Mouse (Mus musculus) gastrocnemius, postnatal 10 days (tissue): ENCODE data around the gene Erc2. TPM values are rescaled to one million over a fixed set of nuclear protein-coding genes. Genes with fewer than 3 reads are reported as not detected.
"Not testable (repeated sequence)": the region's sequence is repeated elsewhere in the genome, so short reads cannot be mapped to it uniquely, and the experiment has no call there.

Source experiments
- DNase-seq: peaks from one replicate; pipeline ENCODE4 v3.0.0; 2021; ENCODE audit warnings: mixed read lengths
- total RNA-seq, 2 experiments: library from RNA; stranded (reverse); gene quantifications; 2 replicates each; pipeline ENCODE4 v1.2.3; 2021

The Erc2 gene
- total RNA-seq, 2 experiments from 2014 or later, result 1.4 to 1.5 TPM

DNA sequence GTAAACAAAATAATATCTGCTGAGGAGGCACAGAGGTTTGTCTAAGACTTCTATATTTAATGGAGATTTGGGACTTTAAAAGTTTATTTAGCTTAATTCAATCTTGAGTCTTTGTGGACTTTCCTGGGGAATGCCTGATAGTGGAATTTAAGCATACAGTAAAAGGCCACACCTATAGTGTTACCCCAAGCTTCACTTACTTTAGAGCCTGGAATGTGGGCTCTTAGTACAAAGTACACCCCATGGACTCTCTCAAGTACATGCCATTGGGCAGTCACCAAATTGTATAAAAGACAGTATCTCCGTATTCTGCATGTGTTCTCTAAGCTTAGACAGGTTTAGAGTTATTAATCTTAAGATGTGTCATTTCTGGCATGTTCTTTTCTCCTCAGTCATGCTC is 213.1 kb downstream of the Erc2 start:
- no peak for DNase-seq

DNA sequence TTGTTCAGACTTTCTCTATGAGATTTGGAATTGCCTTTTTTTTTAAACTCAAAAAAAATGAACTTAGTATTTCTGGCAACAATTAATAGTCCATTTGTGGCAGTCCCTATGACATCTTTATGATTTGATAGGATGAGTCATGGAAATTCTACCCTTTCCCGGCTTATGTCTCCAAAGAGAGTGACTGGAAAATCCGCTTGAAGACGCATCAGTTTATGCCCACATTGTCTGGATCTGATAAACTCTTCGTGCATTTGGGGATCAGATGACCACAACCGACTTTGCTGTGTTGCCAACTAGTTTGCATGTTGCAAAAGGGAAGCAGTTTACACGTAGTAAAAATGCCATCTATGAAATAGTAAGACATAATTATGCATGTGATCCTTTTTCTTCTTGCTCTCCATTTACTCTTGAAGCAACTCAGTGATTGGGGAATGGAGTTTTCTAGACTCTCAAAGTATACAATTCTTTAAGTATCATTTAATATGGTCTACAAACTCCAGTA is 215.4 kb downstream of the Erc2 start:
- DNase-seq, result no peak

DNA sequence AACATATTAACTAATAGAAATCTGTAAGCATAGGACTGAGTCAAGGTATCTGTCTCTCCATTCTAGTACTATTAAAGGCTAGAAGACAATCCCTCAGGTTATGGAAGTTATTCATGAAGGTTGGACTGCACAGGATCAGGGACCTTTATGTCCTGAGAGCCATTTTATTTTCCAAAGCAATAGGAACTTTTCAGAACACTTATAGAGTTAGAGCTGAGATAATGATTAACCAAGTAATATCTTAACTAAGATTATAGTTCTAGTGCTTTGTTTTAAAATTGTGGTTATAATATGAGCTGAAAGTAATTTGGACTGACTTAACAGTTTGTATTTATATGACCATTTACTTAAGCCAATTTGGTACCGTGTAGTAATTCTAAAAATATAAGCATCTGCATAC is 217.9 kb downstream of the Erc2 start:
- no peak for DNase-seq

DNA sequence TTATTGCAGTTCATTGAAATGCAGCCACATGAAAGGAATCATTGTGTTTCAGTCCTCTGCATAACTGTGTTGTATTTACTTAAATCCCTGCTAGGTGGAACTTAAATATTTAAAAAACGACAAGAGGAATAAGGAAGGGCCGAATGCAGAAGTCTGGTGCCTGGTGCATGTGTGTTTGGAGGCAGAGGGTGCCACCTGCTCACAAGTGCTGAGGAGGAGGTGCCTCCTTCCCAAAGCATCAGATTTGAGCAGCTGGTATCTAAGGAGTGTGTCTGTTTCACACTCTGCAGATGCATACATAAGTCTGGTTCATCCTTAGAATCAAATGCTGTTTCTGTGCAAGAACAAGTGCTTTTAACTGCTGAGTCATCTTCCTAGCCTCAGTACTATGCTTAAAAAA is 224.6 kb downstream of the Erc2 start:
- no peak for DNase-seq

- DNase-seq, result no peak
Measured at GRCm38 (mm10) chr14:27847291-27847690, 225.1 kb downstream of the Erc2 start.

GRCm38 (mm10) chr14:27851231-27851630 is 229.0 kb downstream of the Erc2 start:
- no peak for DNase-seq

- no peak for DNase-seq
Measured at GRCm38 (mm10) chr14:27852606-27853005, 230.4 kb downstream of the Erc2 start.

GRCm38 (mm10) chr14:27860371-27861046 is 238.3 kb downstream of the Erc2 start:
- no peak for DNase-seq

DNA sequence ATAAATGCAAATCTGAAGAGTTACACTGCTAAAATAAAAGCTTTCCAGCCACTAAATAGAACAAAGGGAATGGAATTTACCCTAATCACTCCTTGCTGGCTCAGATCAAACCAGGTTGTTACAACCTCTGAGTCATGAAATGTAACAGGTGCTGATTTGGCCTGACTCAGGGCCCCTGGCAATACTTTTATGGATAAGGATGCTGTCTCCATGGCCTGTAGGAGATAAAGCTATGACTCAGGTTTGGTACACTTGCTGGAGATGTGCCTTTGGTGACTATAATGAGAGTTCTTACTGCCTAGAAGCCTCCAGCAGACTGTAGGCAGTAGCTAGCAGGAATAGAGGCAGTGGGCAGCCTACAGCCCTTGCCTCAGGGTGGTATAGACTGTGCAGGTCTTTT is 240.1 kb downstream of the Erc2 start:
- DNase-seq, result no peak

- DNase-seq, result no peak
Measured at GRCm38 (mm10) chr14:27867386-27867785, 245.2 kb downstream of the Erc2 start.

- no peak for DNase-seq
Measured at GRCm38 (mm10) chr14:27873619-27874018, 251.4 kb downstream of the Erc2 start.

DNA sequence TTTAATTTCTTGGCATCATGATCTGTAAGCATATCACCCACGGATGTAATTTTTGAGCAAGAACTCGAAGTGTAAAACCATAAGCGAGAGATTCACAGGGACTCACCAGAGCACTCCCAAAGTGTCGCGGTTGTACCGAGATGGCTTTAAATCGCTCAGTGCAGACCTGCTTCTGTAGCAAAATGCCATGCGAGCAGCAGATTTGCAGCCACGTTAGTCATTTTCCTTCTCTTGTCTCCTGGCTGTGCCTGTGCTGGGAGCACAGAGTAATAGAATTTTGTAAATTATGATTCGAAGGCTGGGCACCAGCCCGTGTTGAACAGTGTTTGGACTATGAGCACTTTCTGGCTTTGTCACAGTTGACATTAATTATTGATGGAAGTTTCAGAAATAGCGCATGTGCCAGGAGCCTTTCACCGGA is 253.8 kb downstream of the Erc2 start:
- no peak for DNase-seq

GRCm38 (mm10) chr14:27881972-27882371 is 259.7 kb downstream of the Erc2 start:
- no peak for DNase-seq

GRCm38 (mm10) chr14:27886337-27886736 is 264.1 kb downstream of the Erc2 start:
- DNase-seq, result not testable (repeated sequence)

DNA sequence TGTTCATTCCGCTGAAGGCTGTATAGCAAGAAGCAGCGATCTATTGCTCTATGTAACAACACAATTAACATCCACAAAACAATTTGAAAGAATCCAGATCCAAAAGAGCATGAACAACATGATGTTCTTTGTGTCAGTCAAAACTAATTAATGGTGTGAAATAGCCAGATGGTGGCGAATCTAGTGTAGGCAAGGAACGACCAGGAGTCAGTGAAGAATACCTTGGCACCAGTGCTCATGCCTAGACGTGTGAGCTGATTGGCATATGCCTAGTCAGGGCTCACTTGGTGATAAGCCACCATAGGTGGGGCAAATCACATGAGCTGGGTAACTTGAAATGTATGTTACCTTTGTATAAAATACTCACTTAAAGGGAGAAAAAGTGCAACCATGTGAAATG is 265.3 kb downstream of the Erc2 start:
- DNase-seq, result no peak

GRCm38 (mm10) chr14:27889650-27890049 is 267.4 kb downstream of the Erc2 start:
- DNase-seq, result no peak

- DNase-seq, result no peak
Measured at GRCm38 (mm10) chr14:27892416-27892815, 270.2 kb downstream of the Erc2 start.

DNA sequence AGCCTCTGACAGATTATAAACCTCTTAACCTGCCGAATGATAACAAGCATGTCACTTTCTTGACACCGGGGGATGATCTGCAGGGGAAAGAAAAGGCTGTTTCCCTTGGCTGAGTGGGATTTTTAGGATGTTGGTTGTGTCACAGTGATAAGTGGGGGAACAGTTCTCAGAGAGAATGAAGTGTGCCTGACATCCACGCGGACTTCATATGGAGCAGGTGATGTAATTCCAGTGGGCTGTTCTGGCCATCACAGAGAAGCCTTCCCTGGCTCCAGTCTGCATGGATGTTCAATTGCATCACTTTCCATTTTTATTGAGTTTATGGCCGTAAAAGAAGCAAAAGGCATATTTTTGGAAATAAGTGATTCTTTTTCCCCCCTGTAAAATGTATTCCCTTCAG is 279.5 kb downstream of the Erc2 start:
- DNase-seq, result no peak

DNA sequence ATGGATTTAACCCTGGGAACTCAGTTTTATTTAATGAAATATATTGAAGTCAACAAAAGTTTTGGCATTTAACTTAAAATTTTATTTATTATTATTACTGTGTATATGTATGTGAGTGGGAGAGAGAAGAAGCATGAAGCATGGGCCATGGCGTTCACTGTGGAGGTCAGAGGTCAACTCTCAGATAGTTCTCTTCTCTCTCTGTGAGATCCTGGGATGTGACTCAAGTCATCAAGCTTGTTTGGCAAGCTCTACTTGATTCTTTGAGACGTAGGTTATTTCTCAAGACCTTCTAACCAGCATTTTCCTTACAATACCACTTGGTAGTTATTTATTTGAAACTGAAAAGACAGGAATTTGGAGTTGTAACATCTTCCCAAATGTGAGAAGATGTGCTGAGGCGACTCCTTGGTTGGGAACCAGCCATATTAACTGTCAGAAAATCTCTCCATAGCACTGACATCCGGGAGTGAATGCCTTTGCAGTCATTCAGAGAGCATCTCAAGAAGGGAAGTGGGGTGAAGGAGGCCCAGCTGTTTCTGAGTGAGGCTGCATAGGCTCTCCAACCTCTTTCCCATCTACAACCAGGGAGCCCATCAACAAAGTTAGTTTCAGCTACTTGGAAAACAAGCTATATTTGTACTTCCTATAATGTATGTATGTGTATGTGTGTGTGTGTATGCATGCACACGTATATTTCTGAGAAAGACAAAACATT is 299.6 kb downstream of the Erc2 start:
- DNase-seq, result no peak

GRCm38 (mm10) chr14:27927369-27927768 is 305.1 kb downstream of the Erc2 start:
- no peak for DNase-seq

GRCm38 (mm10) chr14:27933533-27933932 is 311.3 kb downstream of the Erc2 start:
- DNase-seq, result no peak

DNA sequence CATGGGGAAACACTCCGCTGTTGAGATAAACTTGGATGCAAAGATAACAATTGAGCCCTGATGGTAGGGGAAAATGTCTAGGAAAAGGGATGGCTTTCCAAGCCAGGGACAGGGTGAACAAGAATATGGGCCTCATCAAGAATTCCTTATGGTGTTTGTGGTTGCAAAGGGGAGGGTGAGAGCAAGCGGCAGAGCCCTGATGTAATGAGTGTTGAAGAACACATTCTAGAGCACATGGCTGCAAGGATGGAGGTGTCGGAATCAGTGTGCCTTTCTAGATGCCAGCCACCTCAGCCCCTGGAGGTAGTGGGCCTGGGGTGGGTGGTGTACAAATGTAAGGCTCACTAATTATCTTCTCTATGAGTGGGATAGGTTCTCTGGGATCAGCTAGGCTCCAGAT is 313.5 kb downstream of the Erc2 start:
- DNase-seq, result no peak

DNA sequence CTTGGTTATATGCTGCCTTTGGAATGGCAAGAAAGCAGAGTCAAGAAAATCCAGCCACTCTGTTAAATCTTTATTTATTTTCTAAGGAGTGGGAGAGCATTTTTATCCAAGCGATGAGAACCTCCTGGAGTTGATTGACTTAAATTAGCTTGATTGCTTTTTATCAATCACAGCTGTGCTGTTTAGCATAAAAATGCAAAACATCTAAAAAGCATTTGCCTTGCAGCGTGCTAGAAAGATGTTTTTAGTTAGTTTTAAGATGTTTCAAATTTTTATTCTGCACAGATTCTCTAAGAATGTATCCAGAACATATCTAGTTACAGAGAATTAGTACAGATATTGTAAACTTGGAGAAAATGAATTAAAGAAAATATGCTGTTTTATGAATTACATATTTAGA is 315.7 kb downstream of the Erc2 start:
- DNase-seq, result no peak

DNA sequence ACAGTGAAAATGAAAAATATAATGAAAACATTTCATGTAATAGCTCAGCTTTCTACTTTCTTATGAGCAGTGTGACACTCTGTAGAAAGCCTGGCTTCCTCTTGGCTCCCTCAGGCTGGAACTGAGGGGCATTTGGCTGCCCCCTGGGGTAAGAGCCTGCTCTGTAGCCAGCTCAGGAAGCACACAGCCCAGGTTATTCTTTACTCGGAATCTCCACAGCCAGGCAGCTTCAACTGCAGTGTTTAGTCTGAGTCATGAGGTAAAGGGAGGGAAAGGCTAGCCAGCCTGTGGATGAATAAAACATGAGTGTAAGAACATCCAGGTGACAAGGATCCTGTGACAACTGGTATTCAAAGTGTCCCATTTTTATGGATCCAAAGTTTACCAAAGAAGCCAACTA is 323.0 kb downstream of the Erc2 start:
- DNase-seq, result no peak
